ENCODE assay signal across 19 mouse cellular contexts in the genomic region with DNA sequence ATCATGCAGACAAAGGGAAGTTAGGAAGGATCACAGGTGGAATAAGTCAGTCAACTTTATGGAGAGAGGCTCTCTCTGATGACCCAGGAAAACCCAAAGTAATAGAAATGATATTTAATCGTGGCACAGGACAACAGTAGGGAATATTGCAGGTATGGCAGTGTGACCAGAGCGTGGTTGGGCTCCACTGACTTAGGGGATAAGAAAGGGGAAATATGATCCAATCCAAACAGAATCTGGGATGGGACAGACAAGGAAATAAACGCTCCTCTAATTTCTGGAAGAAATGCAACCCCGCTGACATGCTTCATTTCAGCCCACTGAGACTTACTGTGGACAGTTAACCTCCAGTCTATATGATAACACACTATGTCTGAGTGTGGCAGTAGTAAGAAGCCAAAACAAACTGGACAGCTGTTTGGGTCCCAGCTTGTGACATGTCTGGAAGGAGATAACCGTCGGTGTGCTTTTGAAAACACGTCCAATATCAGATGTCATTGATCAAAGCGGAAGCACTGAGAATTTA.
"Had no signal": no experiment of that assay in that cellular context is flagged by ENCODE, and none has a peak within 500 bp of the region (broad histone marks: within the 10 kb centered on the region; RNA-seq: fewer than 3 reads in every experiment).

No protein-coding gene starts in this region.

- ATAC-seq: intestine, embryonic 16.5 days; midbrain, embryonic 15.5 days had no signal

- H3K9me3 ChIP-seq: liver, embryonic 13.5 days; midbrain, embryonic 15.5 days; stomach, embryonic 15.5 days had no signal

- H3K27me3 ChIP-seq: limb, embryonic 12.5 days; liver, embryonic 13.5 days; midbrain, embryonic 12.5 days; midbrain, embryonic 15.5 days; neural tube, embryonic 13.5 days; stomach, embryonic 15.5 days had no signal

- H3K4me3 ChIP-seq: left cerebral cortex, adult 2 months; limb, embryonic 12.5 days; liver, embryonic 13.5 days; midbrain, embryonic 12.5 days; midbrain, embryonic 15.5 days; myocyte; neural tube, embryonic 13.5 days; stomach, embryonic 15.5 days had no signal

- H3K4me1 ChIP-seq: liver, embryonic 13.5 days; midbrain, embryonic 12.5 days; midbrain, embryonic 15.5 days; neural tube, embryonic 13.5 days; stomach, embryonic 15.5 days had no signal

- H3K27ac ChIP-seq: left cerebral cortex, adult 2 months; limb, embryonic 12.5 days; liver, embryonic 13.5 days; midbrain, embryonic 12.5 days; midbrain, embryonic 15.5 days; neural tube, embryonic 13.5 days; stomach, embryonic 15.5 days had no signal

- H3K9ac ChIP-seq: limb, embryonic 12.5 days; liver, embryonic 13.5 days; midbrain, embryonic 12.5 days; midbrain, embryonic 15.5 days; neural tube, embryonic 13.5 days; stomach, embryonic 15.5 days had no signal

- H3K36me3 ChIP-seq: limb, embryonic 12.5 days; liver, embryonic 13.5 days; midbrain, embryonic 12.5 days; midbrain, embryonic 15.5 days; neural tube, embryonic 13.5 days; stomach, embryonic 15.5 days had no signal

- DNase-seq: kidney, adult 2 months; kidney, postnatal 14 days; layer of hippocampus, postnatal 36 days; liver, embryonic 13.5 days; lung, adult 2 months; lung, postnatal 14 days; lung, postnatal 4 days; retina, postnatal 1 day; right cerebral cortex, postnatal 25 days; spleen, adult 18-20 months; thymus, postnatal 25 days had no signal

- H3K4me2 ChIP-seq: limb, embryonic 12.5 days; liver, embryonic 13.5 days; midbrain, embryonic 12.5 days; midbrain, embryonic 15.5 days; neural tube, embryonic 13.5 days; stomach, embryonic 15.5 days had no signal
